Mouse (Mus musculus) forebrain, embryonic 14.5 days (tissue): ENCODE data around the gene Nlrc4. TPM values are rescaled to one million over a fixed set of nuclear protein-coding genes. Genes with fewer than 3 reads are reported as not detected.
A peak's percentile ranks its signal among the peaks of the same experiment; 100 is the strongest.

Experiments
- ATAC-seq: fragments of 200-750 bp; cut with Nextera tagmentation; 2 replicates; pipeline ENCODE4 v1.8.0; 2017; ENCODE audit warnings: mild to moderate bottlenecking, moderate library complexity
- DNase-seq: peaks from one replicate; pipeline ENCODE4 v3.0.0-alpha.2; 2015; ENCODE audit warnings: low spot score
- H3K27ac ChIP-seq: fragments of 300-500 bp; sonication (generic); 2 replicates; pipeline ENCODE4 v1.5.1; 2014; ENCODE audit warnings: low read depth, mild to moderate bottlenecking, control low read depth, low read length, moderate library complexity
- H3K27me3 ChIP-seq: fragments of 300-500 bp; sonication (generic); replicated peaks from 2 replicates; pipeline ENCODE4 v1.6.1; 2014; ENCODE audit warnings: low read length, control low read depth, mixed read lengths; ENCODE audit not compliant: control insufficient read depth, insufficient read depth
- H3K36me3 ChIP-seq: fragments of 300-500 bp; sonication (generic); 2 replicates; pipeline ENCODE4 v1.6.1; 2014; ENCODE audit warnings: low read length, control low read depth; ENCODE audit not compliant: control insufficient read depth, insufficient read depth
- H3K4me1 ChIP-seq: fragments of 300-500 bp; sonication (generic); 2 replicates; pipeline ENCODE4 v1.6.1; 2014; ENCODE audit warnings: antibody characterized with exemption, low read length, control low read depth; ENCODE audit not compliant: control insufficient read depth, insufficient read depth
- H3K4me2 ChIP-seq: fragments of 300-500 bp; sonication (generic); 2 replicates; pipeline ENCODE4 v1.6.1; 2014; ENCODE audit warnings: mild to moderate bottlenecking, control low read depth, low read length
- H3K4me3 ChIP-seq: fragments of 300-500 bp; sonication (generic); 2 replicates; pipeline ENCODE4 v1.5.1; 2014; ENCODE audit warnings: low read depth, low read length, control low read depth
- H3K9ac ChIP-seq: fragments of 300-500 bp; sonication (generic); 2 replicates; pipeline ENCODE4 v1.6.1; 2014; ENCODE audit warnings: mild to moderate bottlenecking, low read length, control low read depth, moderate library complexity
- H3K9me3 ChIP-seq: fragments of 300-500 bp; sonication (generic); replicated peaks from 2 replicates; pipeline ENCODE4 v1.6.1; 2016; ENCODE audit warnings: low read length, control low read depth, mixed read lengths; ENCODE audit not compliant: control insufficient read depth
- WGBS: fragments of 180-500 bp; shearing (Covaris S2); extraction: QIAGEN DNeasy Blood & Tissue Kit; methylation state at CpG from one replicate; pipeline ENCODE4 v1.1.7; 2014; 5-methylcytosine and 5-hydroxymethylcytosine counted together
- polyA plus RNA-seq: library from polyadenylated mRNA; unstranded; fragments of >200 nt; fragmentation: Nextera tagmentation; extraction: Ambion mirVana; gene quantifications from 2 replicates; pipeline ENCODE4 v1.2.1, GENCODE M21; 2014

Nlrc4 gene
- polyA plus RNA-seq = 0.18 and 0.32 TPM in 2 replicates

DNA sequence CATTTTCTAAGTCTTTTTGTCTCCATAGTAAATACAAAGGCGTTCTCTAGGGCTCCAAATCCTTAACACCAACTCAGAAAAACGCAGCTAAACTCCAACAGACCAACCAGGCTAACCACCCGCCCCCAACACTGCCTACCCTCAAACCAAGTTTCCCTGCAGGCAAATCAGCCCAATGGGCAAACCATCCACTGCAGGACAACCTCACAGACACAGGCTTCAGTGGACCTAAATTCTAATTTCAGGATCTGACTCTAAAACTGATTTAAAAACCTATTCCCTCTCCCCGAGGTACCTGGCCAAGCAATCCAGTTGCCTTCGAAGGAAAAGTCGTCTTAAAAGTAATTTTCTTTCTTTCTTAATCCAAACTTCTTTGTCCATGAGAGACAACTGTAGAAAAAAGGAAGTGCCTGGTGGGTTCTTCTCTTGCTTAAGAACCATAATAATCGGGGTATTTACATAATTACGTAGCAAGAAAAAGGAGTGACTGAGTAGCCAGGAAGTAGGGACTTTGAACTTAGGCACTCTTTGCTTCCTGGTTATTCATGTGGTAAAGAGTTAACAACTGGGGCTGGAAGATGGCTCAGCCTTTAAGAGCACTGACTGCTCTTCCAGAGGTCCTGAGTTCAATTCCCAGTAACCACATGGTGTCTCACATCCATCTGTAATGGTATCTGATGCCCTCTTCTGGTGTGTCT, at the start of gene Nlrc4:
Gene Nlrc4 (minus strand): TSS at position 432 of the 698 bp plus-strand sequence.
- Histone ChIP-seq H3K4me3 (no peak within 1 kb of the TSS), H3K4me2 (no peak within 1 kb of the TSS), H3K27me3 (no peaks in the 10 kb centered on the region), H3K27ac (no peak within 1 kb of the TSS), H3K4me1 (no peaks in the 10 kb centered on the region), H3K9me3 (no peaks in the 10 kb centered on the region), H3K9ac (no peak within 1 kb of the TSS), H3K36me3 (no peaks in the 10 kb centered on the region)
- 60% methylated on average over 8 of the region's 8 CpGs for WGBS
- ATAC-seq (no peak), DNase-seq (no peak)

- Histone ChIP-seq H3K4me3 (no peak overlapping the region), H3K4me2 (no peak overlapping the region), H3K4me1 (no peaks in the 10 kb centered on the region), H3K9me3 (no peaks in the 10 kb centered on the region), H3K9ac (no peak overlapping the region), H3K36me3 (no peaks in the 10 kb centered on the region), H3K27ac (no peak overlapping the region), H3K27me3 (no peaks in the 10 kb centered on the region)
- 91% methylated on average over 3 of the region's 3 CpGs for WGBS
- ATAC-seq (no peak), DNase-seq (no peak)
These were observed 49.7 kb upstream of the Nlrc4 start for GRCm38 (mm10) chr17:74508600-74508999.

DNA sequence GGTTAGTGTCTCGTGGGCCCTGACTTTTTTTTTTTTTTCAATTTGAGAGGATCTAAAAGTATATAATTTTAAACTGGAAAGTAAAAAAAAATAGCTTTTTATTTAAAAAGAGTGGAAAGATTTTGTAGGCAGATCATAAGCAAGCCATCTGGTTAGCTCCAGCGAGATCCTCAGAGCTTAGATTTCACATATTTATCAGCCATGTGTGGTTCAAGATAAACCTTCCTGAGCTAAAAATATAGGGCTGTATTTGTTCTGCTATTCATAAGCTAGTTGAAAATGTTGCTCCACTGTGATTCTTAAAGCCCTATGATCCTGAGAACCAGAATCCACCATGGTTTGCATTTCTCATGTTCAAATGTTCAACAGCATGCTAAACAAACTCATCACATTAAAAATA, 49.0 kb upstream of the Nlrc4 start:
- Histone ChIP-seq H3K36me3 (no peaks in the 10 kb centered on the region), H3K4me3 (no peak overlapping the region), H3K4me2 (no peak overlapping the region), H3K4me1 (no peaks in the 10 kb centered on the region), H3K9me3 (no peaks in the 10 kb centered on the region), H3K27ac (no peak overlapping the region), H3K27me3 (no peaks in the 10 kb centered on the region), H3K9ac (no peak overlapping the region)
- ATAC-seq (no peak), DNase-seq (no peak)
- WGBS = 84% methylated on average over 2 of the region's 2 CpGs

- ATAC-seq (no peak), DNase-seq (no peak)
- no peak overlapping the region for H3K9ac ChIP-seq
- peaks cover 39% of the 10 kb centered on the region for H3K36me3 ChIP-seq
- no peaks in the 10 kb centered on the region for H3K27me3 ChIP-seq
- no peak overlapping the region for H3K4me3 ChIP-seq
- no peaks in the 10 kb centered on the region for H3K9me3 ChIP-seq
- no peaks in the 10 kb centered on the region for H3K4me1 ChIP-seq
- H3K27ac ChIP-seq = no peak overlapping the region
- no peak overlapping the region for H3K4me2 ChIP-seq
These were observed 42.1 kb upstream of the Nlrc4 start for GRCm38 (mm10) chr17:74501085-74501484.

- ATAC-seq (no peak), DNase-seq (no peak)
- H3K27ac ChIP-seq = no peak overlapping the region
- no peak overlapping the region for H3K4me3 ChIP-seq
- no peaks in the 10 kb centered on the region for H3K27me3 ChIP-seq
- 86% methylated on average over 4 of the region's 4 CpGs for WGBS
- H3K9me3 ChIP-seq = no peaks in the 10 kb centered on the region
- peaks cover 47% of the 10 kb centered on the region for H3K36me3 ChIP-seq
- no peak overlapping the region for H3K4me2 ChIP-seq
- H3K9ac ChIP-seq = no peak overlapping the region
- H3K4me1 ChIP-seq = no peaks in the 10 kb centered on the region
These were observed 41.3 kb upstream of the Nlrc4 start for GRCm38 (mm10) chr17:74500204-74500603.

GRCm38 (mm10) chr17:74491565-74491964, 32.6 kb upstream of the Nlrc4 start:
- WGBS = 93% methylated on average over 3 of the region's 3 CpGs
- Histone ChIP-seq H3K9me3 (no peaks in the 10 kb centered on the region), H3K4me3 (no peak overlapping the region), H3K27ac (no peak overlapping the region), H3K27me3 (no peaks in the 10 kb centered on the region), H3K4me1 (peaks cover 7% of the 10 kb centered on the region; the same call in 1 of the 2 replicates), H3K9ac (no peak overlapping the region), H3K4me2 (no peak overlapping the region), H3K36me3 (peaks cover 37% of the 10 kb centered on the region)
- DNase-seq (no peak), ATAC-seq (no peak)

DNA sequence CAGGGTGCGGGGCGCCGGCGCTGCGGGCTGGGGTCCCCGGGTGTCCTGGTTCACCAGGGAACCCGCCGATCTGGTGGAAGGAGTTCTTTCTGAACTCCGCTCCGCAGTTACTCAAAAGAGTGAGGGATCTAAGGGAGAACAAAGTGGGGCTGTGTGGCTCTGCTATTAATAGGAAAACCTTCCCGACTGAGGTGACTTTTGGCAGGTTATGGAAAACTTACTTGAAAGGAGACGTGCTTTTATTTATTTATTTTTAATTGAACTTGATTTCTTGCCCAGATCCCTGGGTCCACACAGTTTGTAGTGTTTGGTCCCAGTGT, 30.9 kb upstream of the Nlrc4 start:
- no peak for ATAC-seq
- peak overlapping the region; percentile 71 for H3K4me2 ChIP-seq
- no peaks in the 10 kb centered on the region for H3K9me3 ChIP-seq
- peak overlapping the region; percentile 89 for H3K9ac ChIP-seq
- peaks cover 7% of the 10 kb centered on the region; the same call in 1 of the 2 replicates for H3K4me1 ChIP-seq
- H3K4me3 ChIP-seq = peak overlapping the region; percentile 96
- H3K27me3 ChIP-seq = no peaks in the 10 kb centered on the region
- WGBS = 2% methylated on average over 12 of the region's 12 CpGs
- peak; percentile 13 for DNase-seq
- H3K27ac ChIP-seq = peak overlapping the region; percentile 68; the same call in 1 of the 2 replicates
- peaks cover 23% of the 10 kb centered on the region for H3K36me3 ChIP-seq

GRCm38 (mm10) chr17:74489024-74489900, 30.3 kb upstream of the Nlrc4 start, which contains the start of gene Yipf4:
Yipf4 (plus strand) TSS chr17:74489493.
- Histone ChIP-seq H3K9me3 (no peaks in the 10 kb centered on the region), H3K4me3 (peak within 1 kb of the TSS; percentile 96), H3K9ac (peak within 1 kb of the TSS; percentile 89), H3K4me2 (peak within 1 kb of the TSS; percentile 71), H3K27me3 (no peaks in the 10 kb centered on the region), H3K4me1 (peaks cover 7% of the 10 kb centered on the region; the same call in 1 of the 2 replicates), H3K36me3 (peaks cover 17% of the 10 kb centered on the region), H3K27ac (peak within 1 kb of the TSS; percentile 68; the same call in 1 of the 2 replicates)
- DNase-seq (peak; percentile 98), ATAC-seq (peak; percentile 100)
- 6% methylated on average over 51 of the region's 58 CpGs for WGBS
